Mouse (Mus musculus): ENCODE results near the gene Slc17a5. TPM values are rescaled to one million over a fixed set of nuclear protein-coding genes. Genes with fewer than 3 reads are reported as not detected.

Slc17a5 gene
- total RNA-seq, 2 experiments from 2014 or later, result 21.1 to 21.7 TPM

Other genes with a start within 250 kb of the Slc17a5 start
- gene Gsta2, start 232.3 kb downstream of the Slc17a5 start, total RNA-seq (2021), result not detected
- not detected for gene Dppa5a, start 219.9 kb downstream of the Slc17a5 start, total RNA-seq (2021)
- gene Ooep, start 209.3 kb downstream of the Slc17a5 start, total RNA-seq (2021), result not detected
- not detected for gene Ddx43, start 192.3 kb downstream of the Slc17a5 start, total RNA-seq (2021)
- under 1 TPM; 0.58 to 0.77 TPM for gene Cgas, start 144.8 kb downstream of the Slc17a5 start, total RNA-seq (2021)
- gene Mto1, start 139.8 kb downstream of the Slc17a5 start, total RNA-seq (2021), result 10 to 100 TPM; 24.3 to 26.3 TPM
- 1 to 10 TPM; 1.1 TPM for gene Gm17324, start 139.3 kb downstream of the Slc17a5 start, total RNA-seq (2021)
- gene Eef1a1, start 98.9 kb downstream of the Slc17a5 start, total RNA-seq (2021), result 1,000 to 10,000 TPM; 2,932 to 3,031 TPM
- gene Cd109, start 27.5 kb upstream of the Slc17a5 start, total RNA-seq (2021), result 1 to 10 TPM; 2.9 to 3.2 TPM